Mouse (Mus musculus): ENCODE data around the gene Hmga1. TPM values are rescaled to one million over a fixed set of nuclear protein-coding genes. Genes with fewer than 3 reads are reported as not detected.

The Hmga1 gene
- polyA plus RNA-seq, 1 experiment from 2014 or later = 113 TPM

DNA sequence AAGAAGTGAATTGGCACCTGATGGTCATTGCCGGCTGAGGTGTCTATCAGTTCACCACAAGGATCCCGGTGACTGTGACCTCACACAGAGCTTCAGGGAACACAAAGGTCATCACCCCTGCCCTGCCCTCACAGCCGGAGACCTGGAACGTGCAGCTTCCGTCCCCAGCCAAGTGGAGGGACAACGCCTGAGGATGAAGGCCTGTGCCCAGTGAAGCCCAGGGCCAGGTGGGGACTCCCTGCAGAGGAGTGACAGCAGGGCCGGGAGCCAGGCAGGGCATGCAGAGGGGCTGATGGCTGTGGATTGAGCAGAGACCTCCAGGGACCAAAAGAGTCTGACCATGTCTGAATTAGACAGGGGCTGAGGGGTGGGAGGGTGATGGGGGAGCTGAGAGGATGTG lies 33.2 kb upstream of the Hmga1 start:
- 68% methylated on average over 7 of the region's 7 CpGs for WGBS
- Histone ChIP-seq H3K9me3 (ENCODE audit: control insufficient read depth, low read length) (no peaks in the 10 kb centered on the region), H3K27me3 (replicated peaks; ENCODE audit: control insufficient read depth, insufficient read depth, low read length) (peaks cover 18% of the 10 kb centered on the region; the same call in 1 of the 2 replicates), H3K4me3 (replicated peaks; ENCODE audit: low read length) (no peak overlapping the region), H3K4me1 (replicated peaks; ENCODE audit: control insufficient read depth, insufficient read depth, low read length) (peaks cover 8% of the 10 kb centered on the region), H3K9ac (replicated peaks; ENCODE audit: low read depth, low read length) (no peak overlapping the region), H3K4me2 (ENCODE audit: low read length) (no peak overlapping the region), H3K27ac (ENCODE audit: low read length) (no peak overlapping the region), H3K36me3 (ENCODE audit: control insufficient read depth, insufficient read depth) (no peaks in the 10 kb centered on the region)
- no peak for ATAC-seq

DNA sequence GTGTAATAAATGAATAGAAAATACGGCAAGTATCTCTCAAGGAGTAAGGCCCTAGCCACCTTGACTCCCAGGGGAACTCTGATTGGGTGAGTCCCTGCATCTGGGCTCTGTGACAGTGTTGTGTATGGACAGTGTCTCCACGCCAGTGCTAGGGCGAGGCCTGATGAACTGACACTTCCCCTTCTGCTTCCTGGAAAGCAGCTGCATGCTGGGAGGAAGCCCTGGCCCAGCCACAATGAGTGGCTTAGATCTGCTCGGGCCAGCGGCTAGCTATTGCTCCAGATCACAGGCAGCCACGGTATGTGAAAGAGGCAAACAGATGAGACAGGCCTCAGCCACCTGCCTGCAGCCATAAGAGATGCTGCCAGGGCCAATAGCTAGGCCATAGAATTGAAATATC lies 29.1 kb upstream of the Hmga1 start:
- H3K27ac ChIP-seq (ENCODE audit: low read length) = no peak overlapping the region
- no peak overlapping the region for H3K9ac ChIP-seq (replicated peaks; ENCODE audit: low read depth, low read length)
- WGBS = 85% methylated on average over 6 of the region's 6 CpGs
- no peaks in the 10 kb centered on the region for H3K27me3 ChIP-seq (replicated peaks; ENCODE audit: control insufficient read depth, insufficient read depth, low read length)
- H3K4me2 ChIP-seq (ENCODE audit: low read length) = no peak overlapping the region
- H3K9me3 ChIP-seq (ENCODE audit: control insufficient read depth, low read length) = no peaks in the 10 kb centered on the region
- H3K4me1 ChIP-seq (replicated peaks; ENCODE audit: control insufficient read depth, insufficient read depth, low read length) = no peaks in the 10 kb centered on the region
- ATAC-seq = no peak
- no peaks in the 10 kb centered on the region for H3K36me3 ChIP-seq (ENCODE audit: control insufficient read depth, insufficient read depth)
- H3K4me3 ChIP-seq (replicated peaks; ENCODE audit: low read length) = no peak overlapping the region

DNA sequence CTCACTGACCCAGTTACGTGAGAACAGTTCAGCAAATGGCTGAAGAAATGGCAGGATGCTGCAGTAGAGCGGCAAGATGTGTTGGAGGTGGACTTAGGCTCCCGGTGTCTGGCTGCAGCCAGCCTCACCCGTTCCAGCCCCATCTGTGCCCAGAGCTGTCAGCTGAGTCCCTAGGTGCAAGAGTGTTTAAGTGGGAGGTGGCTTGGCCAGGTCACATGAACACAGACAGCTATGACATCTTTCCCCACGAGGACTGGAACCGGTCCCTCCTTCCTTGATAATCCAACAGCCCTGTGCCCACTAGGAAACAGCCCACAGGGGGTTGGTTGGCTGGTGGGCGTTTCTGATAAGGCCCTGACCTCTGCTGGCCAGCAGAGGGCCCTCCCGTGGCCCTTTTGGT lies 28.3 kb upstream of the Hmga1 start:
- no peak for ATAC-seq

DNA sequence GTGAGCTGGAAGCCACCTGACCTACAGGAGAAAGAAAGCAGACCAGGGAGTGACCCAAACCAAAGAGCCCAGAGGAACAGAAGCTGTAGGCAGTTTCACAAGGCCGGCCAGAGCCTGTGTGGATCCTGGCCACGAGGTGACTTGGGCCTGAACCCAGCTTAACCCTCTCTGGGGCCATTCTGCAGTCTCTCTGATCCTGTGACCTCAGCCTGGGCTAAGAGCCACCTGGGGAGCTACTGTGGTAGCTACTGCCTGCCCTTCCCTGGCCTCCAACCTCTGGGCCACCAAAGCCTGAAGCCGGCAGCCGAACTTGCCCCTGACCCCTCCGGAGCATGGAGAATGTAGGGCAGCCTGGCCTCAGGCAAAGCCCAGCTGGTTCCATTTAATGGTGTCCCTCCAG lies 27.5 kb upstream of the Hmga1 start:
- H3K27ac ChIP-seq (ENCODE audit: low read length) = no peak overlapping the region

More for the DNA sequence above, 28.3 kb upstream of the Hmga1 start:
- Histone ChIP-seq H3K36me3 (ENCODE audit: control insufficient read depth, insufficient read depth) (no peaks in the 10 kb centered on the region), H3K27me3 (replicated peaks; ENCODE audit: control insufficient read depth, insufficient read depth, low read length) (no peaks in the 10 kb centered on the region), H3K4me3 (replicated peaks; ENCODE audit: low read length) (no peak overlapping the region), H3K4me2 (ENCODE audit: low read length) (no peak overlapping the region), H3K27ac (ENCODE audit: low read length) (no peak overlapping the region), H3K9me3 (ENCODE audit: control insufficient read depth, low read length) (no peaks in the 10 kb centered on the region), H3K4me1 (replicated peaks; ENCODE audit: control insufficient read depth, insufficient read depth, low read length) (no peaks in the 10 kb centered on the region), H3K9ac (replicated peaks; ENCODE audit: low read depth, low read length) (no peak overlapping the region)
- 60% methylated on average over 8 of the region's 8 CpGs for WGBS

DNA sequence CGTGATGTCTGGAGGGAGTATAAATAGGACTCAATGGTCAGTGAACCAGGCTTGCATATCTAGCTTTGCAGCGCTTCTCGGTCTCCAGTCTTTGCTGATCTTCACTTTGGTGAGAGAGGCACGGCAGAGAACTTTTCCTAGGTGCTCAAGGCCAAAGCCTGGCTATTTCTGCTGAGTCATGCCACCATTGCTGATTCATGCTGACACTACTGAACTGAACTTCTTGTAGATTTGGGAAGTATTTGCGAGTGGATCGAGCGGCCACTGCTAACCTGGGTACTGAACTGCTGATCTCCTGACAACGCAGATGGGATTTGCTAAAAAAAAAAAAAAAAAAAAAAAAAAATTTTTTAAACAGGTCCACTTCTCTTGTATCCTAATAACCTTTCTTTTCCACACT lies 24.2 kb upstream of the Hmga1 start:
- Histone ChIP-seq H3K27me3 (replicated peaks; ENCODE audit: control insufficient read depth, insufficient read depth, low read length) (no peaks in the 10 kb centered on the region), H3K4me1 (replicated peaks; ENCODE audit: control insufficient read depth, insufficient read depth, low read length) (peaks cover 3% of the 10 kb centered on the region; the same call in 1 of the 2 replicates), H3K4me3 (replicated peaks; ENCODE audit: low read length) (no peak overlapping the region), H3K4me2 (ENCODE audit: low read length) (no peak overlapping the region), H3K27ac (ENCODE audit: low read length) (no peak overlapping the region), H3K9me3 (ENCODE audit: control insufficient read depth, low read length) (no peaks in the 10 kb centered on the region), H3K36me3 (ENCODE audit: control insufficient read depth, insufficient read depth) (no peaks in the 10 kb centered on the region), H3K9ac (replicated peaks; ENCODE audit: low read depth, low read length) (no peak overlapping the region)
- WGBS = 93% methylated on average over 8 of the region's 8 CpGs
- no peak for ATAC-seq

More for the DNA sequence above, 27.5 kb upstream of the Hmga1 start:
- WGBS = 77% methylated on average over 5 of the region's 5 CpGs
- H3K27me3 ChIP-seq (replicated peaks; ENCODE audit: control insufficient read depth, insufficient read depth, low read length) = no peaks in the 10 kb centered on the region
- no peak for ATAC-seq
- no peak overlapping the region for H3K4me3 ChIP-seq (replicated peaks; ENCODE audit: low read length)
- no peak overlapping the region for H3K9ac ChIP-seq (replicated peaks; ENCODE audit: low read depth, low read length)
- no peak overlapping the region for H3K4me2 ChIP-seq (ENCODE audit: low read length)
- no peaks in the 10 kb centered on the region for H3K36me3 ChIP-seq (ENCODE audit: control insufficient read depth, insufficient read depth)
- H3K9me3 ChIP-seq (ENCODE audit: control insufficient read depth, low read length) = no peaks in the 10 kb centered on the region
- no peaks in the 10 kb centered on the region for H3K4me1 ChIP-seq (replicated peaks; ENCODE audit: control insufficient read depth, insufficient read depth, low read length)

- H3K4me3 ChIP-seq (replicated peaks; ENCODE audit: low read length) = no peak overlapping the region
- H3K4me1 ChIP-seq (replicated peaks; ENCODE audit: control insufficient read depth, insufficient read depth, low read length) = peaks cover 3% of the 10 kb centered on the region; the same call in 1 of the 2 replicates
- no peak for ATAC-seq
- H3K9me3 ChIP-seq (ENCODE audit: control insufficient read depth, low read length) = no peaks in the 10 kb centered on the region
- H3K36me3 ChIP-seq (ENCODE audit: control insufficient read depth, insufficient read depth) = no peaks in the 10 kb centered on the region
- H3K27me3 ChIP-seq (replicated peaks; ENCODE audit: control insufficient read depth, insufficient read depth, low read length) = no peaks in the 10 kb centered on the region
- no peak overlapping the region for H3K4me2 ChIP-seq (ENCODE audit: low read length)
- H3K27ac ChIP-seq (ENCODE audit: low read length) = no peak overlapping the region
- no peak overlapping the region for H3K9ac ChIP-seq (replicated peaks; ENCODE audit: low read depth, low read length)
- WGBS = 86% methylated on average over 3 of the region's 3 CpGs
These were observed 22.9 kb upstream of the Hmga1 start for GRCm38 (mm10) chr17:27533354-27533753.

- no peaks in the 10 kb centered on the region for H3K9me3 ChIP-seq (ENCODE audit: control insufficient read depth, low read length)
These were observed 21.6 kb upstream of the Hmga1 start for GRCm38 (mm10) chr17:27534718-27535117.

GRCm38 (mm10) chr17:27541261-27541660 lies 15.0 kb upstream of the Hmga1 start:
- H3K4me3 ChIP-seq (replicated peaks; ENCODE audit: low read length) = no peak overlapping the region
- no peak overlapping the region for H3K9ac ChIP-seq (replicated peaks; ENCODE audit: low read depth, low read length)
- no peaks in the 10 kb centered on the region for H3K27me3 ChIP-seq (replicated peaks; ENCODE audit: control insufficient read depth, insufficient read depth, low read length)
- no peak for ATAC-seq
- no peaks in the 10 kb centered on the region for H3K36me3 ChIP-seq (ENCODE audit: control insufficient read depth, insufficient read depth)
- WGBS = 69% methylated on average over 2 of the region's 2 CpGs
- no peaks in the 10 kb centered on the region for H3K4me1 ChIP-seq (replicated peaks; ENCODE audit: control insufficient read depth, insufficient read depth, low read length)
- H3K9me3 ChIP-seq (ENCODE audit: control insufficient read depth, low read length) = no peaks in the 10 kb centered on the region
- H3K4me2 ChIP-seq (ENCODE audit: low read length) = no peak overlapping the region
- H3K27ac ChIP-seq (ENCODE audit: low read length) = no peak overlapping the region

More at GRCm38 (mm10) chr17:27534718-27535117, 21.6 kb upstream of the Hmga1 start:
- Histone ChIP-seq H3K36me3 (ENCODE audit: control insufficient read depth, insufficient read depth) (no peaks in the 10 kb centered on the region), H3K27ac (ENCODE audit: low read length) (no peak overlapping the region), H3K4me1 (replicated peaks; ENCODE audit: control insufficient read depth, insufficient read depth, low read length) (peaks cover 3% of the 10 kb centered on the region; the same call in 1 of the 2 replicates), H3K27me3 (replicated peaks; ENCODE audit: control insufficient read depth, insufficient read depth, low read length) (no peaks in the 10 kb centered on the region), H3K9ac (replicated peaks; ENCODE audit: low read depth, low read length) (no peak overlapping the region), H3K4me2 (ENCODE audit: low read length) (no peak overlapping the region), H3K4me3 (replicated peaks; ENCODE audit: low read length) (no peak overlapping the region)
- peak; percentile 72 for ATAC-seq
- 4% methylated on average over 10 of the region's 10 CpGs for WGBS

- no peaks in the 10 kb centered on the region for H3K9me3 ChIP-seq (ENCODE audit: control insufficient read depth, low read length)
- H3K27me3 ChIP-seq (replicated peaks; ENCODE audit: control insufficient read depth, insufficient read depth, low read length) = no peaks in the 10 kb centered on the region
- 86% methylated on average over 3 of the region's 3 CpGs for WGBS
- H3K27ac ChIP-seq (ENCODE audit: low read length) = no peak overlapping the region
- ATAC-seq = no peak
- H3K4me1 ChIP-seq (replicated peaks; ENCODE audit: control insufficient read depth, insufficient read depth, low read length) = no peaks in the 10 kb centered on the region
- no peak overlapping the region for H3K4me3 ChIP-seq (replicated peaks; ENCODE audit: low read length)
- no peaks in the 10 kb centered on the region for H3K36me3 ChIP-seq (ENCODE audit: control insufficient read depth, insufficient read depth)
- H3K4me2 ChIP-seq (ENCODE audit: low read length) = no peak overlapping the region
- H3K9ac ChIP-seq (replicated peaks; ENCODE audit: low read depth, low read length) = no peak overlapping the region
These were observed 14.3 kb upstream of the Hmga1 start for GRCm38 (mm10) chr17:27541984-27542383.

DNA sequence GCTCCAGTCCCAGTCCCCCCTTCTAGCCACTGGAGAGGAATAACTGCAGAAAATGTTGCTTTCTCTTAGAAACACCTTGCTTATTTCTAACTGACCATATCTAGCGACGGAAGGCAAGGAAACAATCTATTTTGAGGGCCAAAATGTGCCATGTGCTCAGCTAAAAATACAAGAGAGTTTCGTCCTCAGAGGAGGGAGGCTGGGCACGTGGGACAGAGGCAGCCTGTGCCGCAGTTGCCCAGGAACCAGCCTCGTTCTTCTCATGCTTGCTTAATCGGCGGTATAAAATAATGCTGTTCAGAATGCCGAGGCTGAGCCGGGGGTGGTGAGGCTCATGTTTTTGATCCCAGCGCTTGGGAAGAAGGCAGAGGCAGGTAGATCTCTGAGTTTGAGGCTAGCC lies 11.7 kb upstream of the Hmga1 start:
- no peak overlapping the region for H3K4me2 ChIP-seq (ENCODE audit: low read length)
- no peaks in the 10 kb centered on the region for H3K36me3 ChIP-seq (ENCODE audit: control insufficient read depth, insufficient read depth)
- ATAC-seq = no peak
- no peak overlapping the region for H3K9ac ChIP-seq (replicated peaks; ENCODE audit: low read depth, low read length)
- H3K4me1 ChIP-seq (replicated peaks; ENCODE audit: control insufficient read depth, insufficient read depth, low read length) = peaks cover 7% of the 10 kb centered on the region; the same call in 1 of the 2 replicates
- no peaks in the 10 kb centered on the region for H3K27me3 ChIP-seq (replicated peaks; ENCODE audit: control insufficient read depth, insufficient read depth, low read length)
- H3K4me3 ChIP-seq (replicated peaks; ENCODE audit: low read length) = no peak overlapping the region
- H3K9me3 ChIP-seq (ENCODE audit: control insufficient read depth, low read length) = no peaks in the 10 kb centered on the region
- no peak overlapping the region for H3K27ac ChIP-seq (ENCODE audit: low read length)
- 79% methylated on average over 11 of the region's 11 CpGs for WGBS
